Mouse (Mus musculus): ENCODE measurements around the gene Itgad. TPM values are rescaled to one million over a fixed set of nuclear protein-coding genes. Genes with fewer than 3 reads are reported as not detected.

Itgad gene
- polyA plus RNA-seq, 1 experiment: 6.9 TPM

- Histone ChIP-seq H3K27ac (ENCODE audit: control insufficient read depth, insufficient read depth, low read length) (no peak overlapping the region), H3K4me3 (ENCODE audit: control insufficient read depth, insufficient read depth, low read length) (no peak overlapping the region), H3K27me3 (ENCODE audit: control insufficient read depth, insufficient read depth, low read length) (no peaks in the 10 kb centered on the region), H3K4me1 (replicated peaks; ENCODE audit: control insufficient read depth, insufficient read depth, low read length) (peaks cover 8% of the 10 kb centered on the region; the same call in 1 of the 2 replicates), H3K36me3 (ENCODE audit: control insufficient read depth, insufficient read depth, low read length) (no peaks in the 10 kb centered on the region)
- DNase-seq: no peak
- WGBS: 86% methylated on average over 8 of the region's 8 CpGs
- TF ChIP-seq POLR2A (IDR thresholded peaks at IDR 0.05; ENCODE audit: control insufficient read depth, extremely low read depth, insufficient read depth, low read length, poor library complexity) (no peak), CTCF (IDR thresholded peaks at IDR 0.05; ENCODE audit: borderline replicate concordance, control insufficient read depth, extremely low read depth, insufficient read depth, low read length, poor library complexity) (no peak)
Measured at GRCm38 (mm10) chr7:128204179-128204578, 50.0 kb downstream of the Itgad start.

GRCm38 (mm10) chr7:128205695-128206094, 51.5 kb downstream of the Itgad start:
- Histone ChIP-seq H3K4me3 (ENCODE audit: control insufficient read depth, insufficient read depth, low read length) (no peak overlapping the region), H3K4me1 (replicated peaks; ENCODE audit: control insufficient read depth, insufficient read depth, low read length) (peaks cover 8% of the 10 kb centered on the region; the same call in 1 of the 2 replicates), H3K27me3 (ENCODE audit: control insufficient read depth, insufficient read depth, low read length) (no peaks in the 10 kb centered on the region), H3K36me3 (ENCODE audit: control insufficient read depth, insufficient read depth, low read length) (no peaks in the 10 kb centered on the region), H3K27ac (ENCODE audit: control insufficient read depth, insufficient read depth, low read length) (no peak overlapping the region)
- TF ChIP-seq POLR2A (IDR thresholded peaks at IDR 0.05; ENCODE audit: control insufficient read depth, extremely low read depth, insufficient read depth, low read length, poor library complexity) (no peak), CTCF (IDR thresholded peaks at IDR 0.05; ENCODE audit: borderline replicate concordance, control insufficient read depth, extremely low read depth, insufficient read depth, low read length, poor library complexity) (no peak)
- WGBS: 96% methylated on average over 18 of the region's 18 CpGs
- no peak for DNase-seq

DNA sequence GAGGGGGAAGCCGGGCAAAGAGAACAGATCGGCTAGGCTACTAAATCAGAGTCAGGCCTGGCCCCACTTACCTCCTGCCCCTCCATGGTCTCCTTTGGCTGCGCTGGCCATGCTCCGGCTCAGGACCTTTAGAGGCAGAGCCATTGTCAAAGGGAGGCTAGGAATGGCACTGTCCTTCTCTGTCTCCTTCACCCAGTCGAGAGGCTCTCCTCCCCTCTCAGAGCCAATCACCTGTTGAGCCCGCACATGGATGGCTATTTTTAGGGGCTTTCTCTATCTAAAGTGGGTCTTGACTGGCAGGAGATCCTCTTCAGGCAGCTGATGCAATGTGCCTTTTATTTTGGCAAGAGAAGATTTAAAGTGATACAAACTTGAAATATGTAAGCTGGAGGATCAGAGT, 52.0 kb downstream of the Itgad start, which contains the start of gene Cox6a2:
Gene Cox6a2, minus strand, starts transcription at position 236 of the 400 bp plus-strand sequence.
- 82% methylated on average over 6 of the region's 6 CpGs for WGBS
- no peak within 1 kb of the TSS for H3K4me3 ChIP-seq (ENCODE audit: control insufficient read depth, insufficient read depth, low read length)
- peaks cover 8% of the 10 kb centered on the region; the same call in 1 of the 2 replicates for H3K4me1 ChIP-seq (replicated peaks; ENCODE audit: control insufficient read depth, insufficient read depth, low read length)
- TF ChIP-seq CTCF (IDR thresholded peaks at IDR 0.05; ENCODE audit: borderline replicate concordance, control insufficient read depth, extremely low read depth, insufficient read depth, low read length, poor library complexity) (no peak), POLR2A (IDR thresholded peaks at IDR 0.05; ENCODE audit: control insufficient read depth, extremely low read depth, insufficient read depth, low read length, poor library complexity) (no peak)
- no peak for DNase-seq
- no peaks in the 10 kb centered on the region for H3K36me3 ChIP-seq (ENCODE audit: control insufficient read depth, insufficient read depth, low read length)
- no peaks in the 10 kb centered on the region for H3K27me3 ChIP-seq (ENCODE audit: control insufficient read depth, insufficient read depth, low read length)
- H3K27ac ChIP-seq (ENCODE audit: control insufficient read depth, insufficient read depth, low read length): no peak within 1 kb of the TSS

- TF ChIP-seq POLR2A (IDR thresholded peaks at IDR 0.05; ENCODE audit: control insufficient read depth, extremely low read depth, insufficient read depth, low read length, poor library complexity) (no peak), CTCF (IDR thresholded peaks at IDR 0.05; ENCODE audit: borderline replicate concordance, control insufficient read depth, extremely low read depth, insufficient read depth, low read length, poor library complexity) (no peak)
- peaks cover 8% of the 10 kb centered on the region; the same call in 1 of the 2 replicates for H3K4me1 ChIP-seq (replicated peaks; ENCODE audit: control insufficient read depth, insufficient read depth, low read length)
- H3K27ac ChIP-seq (ENCODE audit: control insufficient read depth, insufficient read depth, low read length): no peak overlapping the region
- no peaks in the 10 kb centered on the region for H3K27me3 ChIP-seq (ENCODE audit: control insufficient read depth, insufficient read depth, low read length)
- H3K36me3 ChIP-seq (ENCODE audit: control insufficient read depth, insufficient read depth, low read length): no peaks in the 10 kb centered on the region
- no peak overlapping the region for H3K4me3 ChIP-seq (ENCODE audit: control insufficient read depth, insufficient read depth, low read length)
- DNase-seq: peak; percentile 63
- 17% methylated on average over 4 of the region's 4 CpGs for WGBS
Measured at GRCm38 (mm10) chr7:128208187-128208586, 54.0 kb downstream of the Itgad start.

- H3K27ac ChIP-seq (ENCODE audit: control insufficient read depth, insufficient read depth, low read length): no peak overlapping the region
- 93% methylated on average over 3 of the region's 3 CpGs for WGBS
- no peaks in the 10 kb centered on the region for H3K36me3 ChIP-seq (ENCODE audit: control insufficient read depth, insufficient read depth, low read length)
- no peaks in the 10 kb centered on the region for H3K27me3 ChIP-seq (ENCODE audit: control insufficient read depth, insufficient read depth, low read length)
- no peak overlapping the region for H3K4me3 ChIP-seq (ENCODE audit: control insufficient read depth, insufficient read depth, low read length)
- H3K4me1 ChIP-seq (replicated peaks; ENCODE audit: control insufficient read depth, insufficient read depth, low read length): peaks cover 8% of the 10 kb centered on the region; the same call in 1 of the 2 replicates
- DNase-seq: no peak
- TF ChIP-seq POLR2A (IDR thresholded peaks at IDR 0.05; ENCODE audit: control insufficient read depth, extremely low read depth, insufficient read depth, low read length, poor library complexity) (no peak), CTCF (IDR thresholded peaks at IDR 0.05; ENCODE audit: borderline replicate concordance, control insufficient read depth, extremely low read depth, insufficient read depth, low read length, poor library complexity) (no peak)
Measured at GRCm38 (mm10) chr7:128209826-128210225, 55.6 kb downstream of the Itgad start.

DNA sequence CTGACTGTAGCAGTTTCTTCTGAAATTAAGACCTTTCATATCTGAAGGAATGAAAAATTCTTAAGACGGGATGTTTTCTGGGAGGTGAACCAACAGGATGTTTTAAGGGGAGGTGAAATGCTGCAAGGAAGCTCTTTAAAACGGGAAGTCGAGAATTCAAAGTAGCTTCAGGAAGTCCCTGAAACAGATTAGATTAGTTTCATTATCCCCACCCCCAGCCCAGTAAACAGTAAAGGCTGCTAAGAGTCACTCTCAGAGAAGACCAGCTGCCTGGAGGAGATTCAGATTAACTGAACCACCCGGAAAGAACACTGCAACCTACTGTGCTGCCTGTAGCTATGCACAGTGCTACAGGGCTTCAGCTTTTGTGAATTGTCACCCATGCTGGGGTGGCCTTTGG, 65.8 kb downstream of the Itgad start:
- Histone ChIP-seq H3K27me3 (ENCODE audit: control insufficient read depth, insufficient read depth, low read length) (no peaks in the 10 kb centered on the region), H3K27ac (ENCODE audit: control insufficient read depth, insufficient read depth, low read length) (no peak overlapping the region), H3K4me1 (replicated peaks; ENCODE audit: control insufficient read depth, insufficient read depth, low read length) (no peaks in the 10 kb centered on the region), H3K36me3 (ENCODE audit: control insufficient read depth, insufficient read depth, low read length) (no peaks in the 10 kb centered on the region), H3K4me3 (ENCODE audit: control insufficient read depth, insufficient read depth, low read length) (no peak overlapping the region)
- 82% methylated on average over 4 of the region's 4 CpGs for WGBS
- DNase-seq: no peak
- TF ChIP-seq POLR2A (IDR thresholded peaks at IDR 0.05; ENCODE audit: control insufficient read depth, extremely low read depth, insufficient read depth, low read length, poor library complexity) (no peak), CTCF (IDR thresholded peaks at IDR 0.05; ENCODE audit: borderline replicate concordance, control insufficient read depth, extremely low read depth, insufficient read depth, low read length, poor library complexity) (no peak)

GRCm38 (mm10) chr7:128220936-128221335, 66.8 kb downstream of the Itgad start:
- WGBS: 97% methylated on average over 3 of the region's 3 CpGs
- no peak for TF ChIP-seq POLR2A (IDR thresholded peaks at IDR 0.05; ENCODE audit: control insufficient read depth, extremely low read depth, insufficient read depth, low read length, poor library complexity)
- no peak for TF ChIP-seq CTCF (IDR thresholded peaks at IDR 0.05; ENCODE audit: borderline replicate concordance, control insufficient read depth, extremely low read depth, insufficient read depth, low read length, poor library complexity)

More at GRCm38 (mm10) chr7:128220936-128221335, 66.8 kb downstream of the Itgad start:
- H3K4me1 ChIP-seq (replicated peaks; ENCODE audit: control insufficient read depth, insufficient read depth, low read length): no peaks in the 10 kb centered on the region
- no peaks in the 10 kb centered on the region for H3K36me3 ChIP-seq (ENCODE audit: control insufficient read depth, insufficient read depth, low read length)
- H3K27ac ChIP-seq (ENCODE audit: control insufficient read depth, insufficient read depth, low read length): no peak overlapping the region
- no peak overlapping the region for H3K4me3 ChIP-seq (ENCODE audit: control insufficient read depth, insufficient read depth, low read length)
- no peaks in the 10 kb centered on the region for H3K27me3 ChIP-seq (ENCODE audit: control insufficient read depth, insufficient read depth, low read length)
- DNase-seq: no peak
